Mouse (Mus musculus): ENCODE data around the gene Fam53b.
A peak's percentile ranks its signal among the peaks of the same experiment; 100 is the strongest.
"Not testable (repeated sequence)": the region's sequence is repeated elsewhere in the genome, so short reads cannot be mapped to it uniquely, and the experiment has no call there.

The Fam53b gene

DNA sequence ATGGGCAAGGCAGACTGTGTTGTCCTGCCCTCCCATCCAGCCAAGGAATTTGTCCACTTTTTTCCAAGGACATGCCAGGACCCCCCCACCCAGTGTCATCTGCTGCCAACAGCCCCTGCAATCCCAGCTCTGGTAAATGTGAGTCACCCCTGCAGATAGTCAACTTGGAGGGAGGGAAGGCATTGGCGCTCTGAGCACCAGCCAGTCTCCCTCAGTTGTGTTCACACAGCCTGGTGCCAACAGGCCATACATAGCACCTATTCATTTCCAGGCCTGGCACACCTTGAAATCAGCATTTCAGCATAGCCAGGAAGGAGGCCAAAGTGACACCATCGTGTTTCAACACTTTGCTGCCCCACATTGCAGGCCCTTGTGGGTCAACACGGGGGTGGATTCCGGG, 129.8 kb downstream of the Fam53b start:
- no peak for DNase-seq (ENCODE audit: low read depth, low spot score)

GRCm38 (mm10) chr7:132682901-132683300, 130.8 kb downstream of the Fam53b start:
- DNase-seq (ENCODE audit: low read depth, low spot score), result no peak

GRCm38 (mm10) chr7:132682336-132682735, 131.3 kb downstream of the Fam53b start:
- no peak for DNase-seq (ENCODE audit: low read depth, low spot score)

DNA sequence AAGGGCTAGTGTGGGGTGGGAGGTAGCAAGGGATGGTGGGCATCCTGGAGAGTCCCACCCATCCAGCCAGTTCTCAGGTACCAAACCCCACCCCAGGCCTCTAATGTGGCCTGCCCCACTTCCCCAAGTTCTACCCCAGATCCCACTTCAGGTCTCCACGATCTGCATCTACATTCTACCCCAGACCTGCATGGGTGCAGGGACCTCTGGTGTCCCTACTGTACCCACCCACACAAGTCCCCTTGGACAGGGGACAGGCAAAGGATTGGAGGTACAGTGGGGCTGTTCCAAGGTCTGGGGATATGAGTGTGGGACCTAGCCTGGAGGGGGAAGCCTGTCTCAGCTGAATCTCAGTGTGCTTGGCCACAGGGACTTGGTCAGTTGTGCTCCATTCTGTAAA, 131.9 kb downstream of the Fam53b start:
- DNase-seq (ENCODE audit: low read depth, low spot score), result no peak

GRCm38 (mm10) chr7:132681296-132681695, 132.4 kb downstream of the Fam53b start:
- no peak for DNase-seq (ENCODE audit: low read depth, low spot score)

DNA sequence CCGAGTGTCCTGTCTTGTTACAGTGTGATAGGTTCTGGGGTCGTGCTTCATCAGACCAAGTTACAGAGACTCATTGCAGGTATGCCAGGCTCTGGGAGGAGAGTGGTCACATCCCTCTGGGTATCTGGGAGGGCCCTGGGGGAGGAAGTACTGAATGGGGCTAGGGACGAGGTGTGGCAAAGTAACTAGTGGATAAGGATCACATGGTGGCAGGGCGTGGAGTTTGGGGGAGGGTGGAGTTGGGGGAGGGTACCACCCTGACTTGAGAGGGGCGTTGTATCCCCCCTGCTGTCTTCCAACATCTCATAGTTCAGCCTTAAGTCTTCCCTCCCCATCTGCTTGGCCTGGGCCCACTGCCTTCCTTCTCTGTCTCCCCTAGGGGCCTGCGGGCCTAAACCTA, 134.1 kb downstream of the Fam53b start:
- DNase-seq (ENCODE audit: low read depth, low spot score), result no peak

GRCm38 (mm10) chr7:132679117-132679516, 134.6 kb downstream of the Fam53b start:
- DNase-seq (ENCODE audit: low read depth, low spot score), result no peak

DNA sequence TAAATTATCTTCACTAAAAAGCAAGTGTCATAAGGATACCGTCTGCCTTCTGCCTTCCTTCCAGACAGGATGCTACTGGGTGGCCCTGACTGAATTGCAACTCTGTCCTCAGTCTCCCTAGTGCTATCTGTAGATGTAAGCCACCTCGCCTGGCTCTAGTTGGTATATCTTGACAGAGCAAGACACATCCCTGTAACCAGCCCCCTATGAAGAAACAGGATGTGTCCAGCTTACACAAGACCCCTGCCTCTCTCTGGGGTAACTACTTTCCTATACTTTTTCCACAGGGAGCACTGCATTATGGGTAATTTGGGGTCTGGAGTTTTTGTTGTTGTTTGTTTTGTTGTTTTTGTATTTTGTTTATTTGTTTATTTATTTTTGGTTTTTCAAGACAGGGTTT, 137.8 kb downstream of the Fam53b start:
- no peak for DNase-seq (ENCODE audit: low read depth, low spot score)

- DNase-seq (ENCODE audit: low read depth, low spot score), result no peak
Observed at GRCm38 (mm10) chr7:132673931-132674755, 139.5 kb downstream of the Fam53b start.

GRCm38 (mm10) chr7:132672481-132672959, 141.2 kb downstream of the Fam53b start:
- DNase-seq (ENCODE audit: low read depth, low spot score), result no peak

GRCm38 (mm10) chr7:132670863-132671165, 142.9 kb downstream of the Fam53b start:
- no peak for DNase-seq (ENCODE audit: low read depth, low spot score)

- DNase-seq (ENCODE audit: low read depth, low spot score), result no peak
Observed at GRCm38 (mm10) chr7:132669999-132670862, 143.5 kb downstream of the Fam53b start.

DNA sequence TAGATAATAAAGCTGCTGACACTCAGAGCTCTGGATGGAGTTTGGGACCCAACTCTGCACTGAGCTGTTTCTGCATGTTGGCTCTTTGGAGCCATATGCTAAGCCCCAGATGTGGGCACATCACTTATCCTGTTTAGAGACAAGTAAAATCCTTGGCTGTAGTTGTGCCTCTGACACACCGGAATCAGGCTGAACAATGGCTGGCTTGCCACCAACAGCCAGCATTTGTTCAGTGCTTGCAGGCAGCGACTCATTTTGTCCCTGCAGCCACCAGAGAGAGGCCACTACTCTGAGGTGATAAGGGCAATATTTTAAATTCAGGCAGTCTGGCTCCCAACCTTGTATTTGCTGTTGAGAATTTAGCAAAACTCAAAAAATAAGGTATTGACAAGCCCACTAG, 145.1 kb downstream of the Fam53b start:
- DNase-seq (ENCODE audit: low read depth, low spot score), result no peak

DNA sequence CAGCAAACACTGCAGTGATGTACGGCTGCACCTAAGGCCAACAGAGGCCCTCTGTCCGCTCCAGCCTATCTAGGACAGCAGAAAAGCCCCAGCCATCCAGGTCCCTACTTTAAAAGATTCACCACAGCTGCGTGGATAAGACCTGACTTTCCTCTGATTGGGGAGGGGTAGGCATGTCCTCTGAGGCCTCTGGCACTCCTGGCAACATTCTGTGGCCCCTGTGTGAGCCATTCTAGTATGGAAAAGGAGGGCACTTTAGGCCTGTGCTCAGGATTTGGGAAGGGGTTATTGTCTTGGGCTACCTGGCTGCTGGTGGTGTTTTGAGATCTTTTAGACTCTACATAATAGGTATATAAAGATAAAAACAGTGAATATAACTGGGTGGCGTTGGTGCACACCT, 147.2 kb downstream of the Fam53b start:
- no peak for DNase-seq (ENCODE audit: low read depth, low spot score)

- DNase-seq (ENCODE audit: low read depth, low spot score), result peak; percentile 37
Observed at GRCm38 (mm10) chr7:132665664-132666382, 147.9 kb downstream of the Fam53b start.

DNA sequence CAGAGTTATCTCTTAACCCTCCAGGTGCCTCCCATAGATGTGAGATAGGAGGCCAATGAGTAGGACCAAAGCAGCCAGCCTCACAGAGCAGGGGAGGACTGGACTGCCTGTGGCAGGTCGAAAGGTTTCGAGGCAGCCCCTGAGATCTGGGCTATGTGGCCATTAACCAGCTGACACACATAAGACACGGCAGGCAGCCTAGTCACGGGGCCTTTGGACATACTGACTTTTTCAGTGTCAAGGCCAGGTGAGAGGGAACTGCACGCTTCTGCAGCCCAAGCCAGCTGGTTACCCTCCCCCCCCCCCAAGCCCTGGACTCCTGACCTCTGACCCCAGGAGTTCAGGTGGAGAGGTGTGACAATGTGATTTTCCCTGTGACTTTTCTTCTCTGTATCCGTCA, 148.9 kb downstream of the Fam53b start:
- DNase-seq (ENCODE audit: low read depth, low spot score), result no peak

DNA sequence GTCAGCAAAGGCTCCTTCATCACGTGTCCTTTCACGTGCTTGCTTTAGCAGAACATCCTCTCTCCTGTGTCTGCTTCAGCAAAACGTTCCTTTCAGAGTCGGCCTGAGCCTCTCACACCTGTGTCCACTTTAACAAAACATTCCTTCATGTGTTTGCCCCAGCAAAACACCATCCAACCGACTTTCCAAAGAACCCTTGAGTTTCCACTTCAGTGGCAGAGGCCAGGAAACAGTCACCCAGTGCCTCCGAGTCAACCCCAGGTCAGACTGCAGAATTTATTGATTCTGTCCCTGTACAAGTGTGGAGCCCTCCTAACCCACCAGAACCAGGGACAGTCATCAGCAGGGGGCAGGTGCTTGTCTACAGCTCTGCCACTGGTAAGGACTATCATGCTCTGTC, 150.9 kb downstream of the Fam53b start:
- DNase-seq (ENCODE audit: low read depth, low spot score), result not testable (repeated sequence)
